Mouse (Mus musculus) urinary bladder, adult 18-20 months (tissue): ENCODE measurements at regions not wholly inside any gene's neighbourhood (a gene's known extent, or its start where the extent isn't known, plus 50 kb on each side); places are given as distances from the start of the nearest gene placed in this dataset.

Experiments
- DNase-seq, 2 experiments: peaks; one replicate each; pipeline ENCODE4 v3.0.0; 2022; ENCODE audit warnings: low spot score in 2 of 2, mixed read lengths in 2 of 2

DNA sequence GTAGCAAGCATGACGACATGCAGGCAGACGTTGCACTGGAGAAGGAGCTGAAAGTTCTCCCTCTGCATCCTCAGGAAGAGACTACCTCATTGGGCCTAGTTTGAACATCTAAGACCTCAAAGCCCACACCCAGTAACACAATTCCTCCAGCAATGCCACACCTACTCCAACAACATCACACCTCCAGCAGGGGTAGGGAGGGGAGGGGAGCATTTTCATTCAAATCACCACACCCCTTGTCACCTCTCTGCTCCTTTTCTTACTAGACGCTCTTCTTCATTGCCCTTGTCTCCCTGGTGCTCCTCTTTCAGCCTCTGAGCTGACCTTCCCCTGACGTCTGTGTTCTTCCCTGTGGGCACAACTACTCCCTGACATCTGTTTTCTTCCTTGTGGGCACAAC lies 81.1 kb upstream of the Irx3 start:
- no peak for DNase-seq

DNA sequence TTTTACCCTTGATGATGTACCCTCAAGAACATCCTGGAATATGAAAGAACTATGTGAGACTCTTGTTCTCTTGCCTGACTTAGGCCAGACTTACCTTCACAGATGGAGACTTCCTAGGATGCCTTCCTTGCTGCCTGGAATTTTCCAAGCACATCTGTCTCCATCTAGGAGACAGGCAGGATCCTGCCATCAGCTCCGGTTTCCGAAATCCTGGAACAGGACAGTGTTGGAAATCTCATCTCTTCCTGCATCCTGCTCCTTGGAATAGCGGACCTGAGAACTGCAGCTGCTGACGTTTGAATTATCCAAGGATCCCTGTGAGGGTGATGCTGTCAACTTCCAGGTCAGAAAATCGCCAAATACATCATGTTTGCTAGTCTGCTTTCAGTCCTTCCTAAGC lies 77.0 kb upstream of the Irx3 start:
- DNase-seq: no peak

DNA sequence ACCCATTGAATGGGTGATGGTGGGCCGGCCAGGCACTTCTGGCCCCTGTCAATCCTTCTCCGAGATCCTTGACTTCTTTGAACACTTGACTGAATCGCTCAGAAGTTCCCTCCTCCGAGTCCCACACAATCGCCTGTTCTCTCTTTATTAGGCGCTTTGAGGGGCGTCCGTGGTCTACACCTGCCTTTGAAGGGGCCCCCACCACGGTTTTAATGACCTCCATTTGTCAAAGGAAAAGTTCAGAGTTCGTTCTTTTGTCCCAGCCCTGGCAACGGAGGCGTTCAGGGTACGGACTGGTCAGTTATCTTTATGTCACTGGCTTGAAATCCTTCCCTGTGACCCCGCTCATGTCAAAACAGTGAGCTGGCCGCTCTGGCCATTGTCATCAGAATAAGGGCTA lies 74.3 kb upstream of the Irx3 start:
- no peak for DNase-seq

DNA sequence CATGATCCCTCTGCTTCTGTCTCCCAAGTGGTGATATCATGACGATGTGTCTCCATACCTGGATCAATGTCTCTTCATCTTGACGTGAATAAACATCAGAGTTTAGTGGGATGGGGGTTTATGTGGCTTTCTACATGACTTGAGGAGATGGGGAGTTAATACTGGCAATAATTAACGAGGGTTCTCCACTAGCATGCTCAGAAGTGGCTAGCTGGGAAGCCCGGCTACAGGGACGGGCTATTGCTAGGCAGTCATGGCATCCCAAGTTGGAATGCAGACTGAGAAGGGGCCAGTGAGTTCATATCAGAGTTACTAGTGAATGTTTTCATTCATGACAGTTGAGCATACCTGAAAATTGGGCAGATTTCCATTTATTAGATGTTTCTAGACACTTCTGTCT lies 71.4 kb upstream of the Irx3 start:
- no peak for DNase-seq

DNA sequence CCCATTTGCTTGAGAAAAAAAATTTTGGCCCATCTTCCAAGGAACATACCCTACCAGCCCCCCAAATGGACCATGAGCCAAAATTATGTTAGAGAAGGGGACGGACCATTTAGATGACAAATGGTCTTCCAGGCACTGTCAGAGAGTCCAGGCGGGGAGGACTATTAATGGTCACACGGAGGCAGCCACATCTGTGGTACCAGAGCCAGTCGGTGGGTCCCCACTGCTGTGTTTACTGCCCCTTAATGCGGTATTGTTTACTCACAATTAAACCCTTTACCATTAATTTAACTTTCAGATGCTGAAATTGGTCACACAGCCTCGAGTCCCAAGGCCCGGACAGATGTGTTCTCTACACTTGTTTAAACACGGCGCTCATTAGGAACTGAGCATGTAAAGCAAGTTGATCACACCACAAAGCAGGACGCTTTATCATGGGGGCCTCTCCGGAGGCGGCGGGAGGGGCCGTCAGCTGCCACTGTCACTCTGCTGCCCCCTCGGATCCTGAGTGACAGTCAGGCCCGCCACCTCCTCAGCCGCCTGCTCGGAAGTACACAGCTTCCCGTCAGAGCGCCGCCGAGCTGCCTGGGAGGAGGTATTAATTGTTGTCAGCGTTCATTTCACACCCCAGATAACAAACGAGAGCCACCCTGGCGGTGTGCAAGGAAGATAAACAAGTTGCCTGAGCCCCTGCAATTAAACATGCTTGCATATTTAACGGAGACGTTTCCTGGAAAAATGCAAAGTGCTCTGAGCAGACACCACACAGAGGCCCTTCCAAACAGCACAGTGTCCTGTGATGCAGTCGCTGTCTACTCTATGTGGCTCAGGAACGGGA lies 70.6 kb upstream of the Irx3 start:
- DNase-seq: no peak

DNA sequence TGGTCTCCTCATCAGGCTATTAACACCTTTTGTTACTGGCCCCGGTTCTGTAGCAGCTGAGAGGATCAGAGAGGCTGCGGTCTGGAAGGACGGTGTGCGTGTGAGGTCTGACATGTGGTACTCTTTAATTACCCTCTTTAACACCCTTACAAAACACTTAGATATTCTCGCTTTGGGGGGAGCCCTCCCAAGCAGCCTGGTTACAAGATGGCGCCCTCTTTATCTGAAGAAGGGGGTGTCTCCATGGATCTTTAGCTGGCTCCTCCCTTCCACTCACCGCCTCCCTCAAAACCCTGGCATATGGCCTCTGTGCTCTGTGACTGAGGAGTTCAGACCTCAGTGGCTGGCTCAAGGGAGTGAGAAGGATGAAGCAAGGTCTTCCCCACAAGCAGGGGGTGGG lies 65.2 kb upstream of the Irx3 start:
- DNase-seq: no peak

DNA sequence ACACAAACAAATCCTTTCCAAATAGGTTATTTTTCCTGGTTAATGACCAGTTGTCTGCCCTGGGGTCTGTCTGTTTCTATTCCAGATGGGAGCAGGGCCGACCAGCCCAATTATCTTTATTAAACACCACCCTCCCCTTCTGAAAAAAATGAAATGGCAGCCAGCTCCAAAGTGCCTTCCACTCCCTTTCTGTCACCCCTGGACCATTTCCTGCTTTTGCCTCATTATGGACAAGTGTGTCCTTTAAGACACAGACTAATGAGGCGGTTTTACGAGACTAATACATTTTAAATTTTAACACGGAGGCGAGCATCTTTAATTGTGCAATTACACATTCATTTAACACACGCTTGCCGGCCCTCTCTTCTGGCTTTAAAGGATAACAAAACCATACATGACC lies 64.2 kb upstream of the Irx3 start:
- DNase-seq: no peak

DNA sequence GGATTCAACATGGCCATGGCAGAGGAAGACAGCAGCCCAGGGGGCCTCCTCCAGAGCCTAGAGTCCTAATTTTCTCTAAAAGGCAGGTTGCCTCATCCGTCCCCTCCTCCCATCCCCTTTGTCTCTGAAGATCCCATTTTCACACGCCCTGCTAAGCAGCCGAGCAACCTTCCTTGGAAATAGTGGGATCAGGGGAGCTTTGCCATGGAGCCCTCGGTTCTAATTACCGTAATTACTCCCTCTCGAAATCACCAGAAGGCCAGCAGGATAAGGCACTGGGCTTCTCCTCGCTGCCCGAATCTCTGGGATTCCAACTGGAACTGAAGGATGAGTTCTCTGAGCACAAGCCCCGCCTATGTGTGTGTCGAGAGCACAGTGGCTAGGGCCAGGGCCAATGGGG lies 63.5 kb upstream of the Irx3 start:
- no peak for DNase-seq

DNA sequence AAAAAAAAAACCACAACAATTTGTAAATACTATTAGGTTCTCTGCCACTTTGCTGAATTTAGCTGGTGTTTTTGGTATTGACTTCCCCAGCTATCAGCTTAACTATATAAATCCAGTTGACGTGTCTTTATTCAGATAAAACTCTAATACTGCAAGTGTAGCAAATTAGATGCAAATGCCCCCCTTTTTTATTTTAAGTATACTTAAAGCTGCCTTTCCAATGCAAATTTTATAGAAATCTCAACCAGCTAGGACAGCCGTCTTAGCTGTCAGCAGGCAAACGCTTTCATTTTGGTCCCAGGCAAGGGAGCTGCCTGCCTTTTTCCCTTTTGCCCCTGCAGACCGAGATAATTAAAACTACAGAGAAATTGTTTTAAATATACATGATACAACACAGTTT lies 61.6 kb upstream of the Irx3 start:
- DNase-seq: no peak

DNA sequence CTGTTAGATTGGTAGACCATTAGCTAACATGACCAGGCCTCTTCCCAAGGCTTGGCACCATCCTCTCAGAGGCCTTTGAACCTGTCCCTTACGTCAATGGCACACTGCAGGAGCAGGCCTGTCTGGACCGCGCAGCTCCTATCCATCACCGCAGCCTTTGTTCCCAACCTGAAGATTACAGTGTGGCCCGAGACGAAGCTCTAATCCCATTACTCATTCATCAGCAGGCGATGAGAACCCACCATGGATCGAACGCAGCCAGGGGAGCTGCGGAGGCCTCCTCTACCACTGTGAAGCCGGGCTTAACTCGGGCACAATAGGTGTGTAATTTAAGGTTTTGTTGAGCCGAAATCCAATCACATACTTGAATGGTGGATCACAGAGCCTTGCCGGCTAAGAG lies 54.0 kb upstream of the Irx3 start:
- no peak for DNase-seq

DNA sequence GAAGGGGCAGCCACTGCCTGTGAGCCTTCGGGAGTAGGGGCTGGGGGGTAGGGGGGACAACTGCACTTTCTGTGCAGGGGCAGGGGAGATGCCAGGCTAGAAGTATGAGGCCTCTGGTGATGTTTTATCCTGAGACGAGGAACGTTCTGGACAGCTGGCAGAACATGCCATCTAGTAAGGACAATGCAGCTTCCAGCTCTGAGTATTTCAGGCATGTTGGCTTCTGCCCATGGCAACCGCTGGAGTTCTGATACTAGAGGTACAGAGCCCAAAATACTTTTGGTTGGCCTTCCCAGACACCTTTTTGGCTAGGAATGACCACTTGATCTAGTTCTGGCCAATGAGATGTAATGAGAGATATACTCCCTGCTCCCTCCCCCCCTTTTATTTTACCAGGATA lies 52.5 kb upstream of the Irx3 start:
- no peak for DNase-seq

DNA sequence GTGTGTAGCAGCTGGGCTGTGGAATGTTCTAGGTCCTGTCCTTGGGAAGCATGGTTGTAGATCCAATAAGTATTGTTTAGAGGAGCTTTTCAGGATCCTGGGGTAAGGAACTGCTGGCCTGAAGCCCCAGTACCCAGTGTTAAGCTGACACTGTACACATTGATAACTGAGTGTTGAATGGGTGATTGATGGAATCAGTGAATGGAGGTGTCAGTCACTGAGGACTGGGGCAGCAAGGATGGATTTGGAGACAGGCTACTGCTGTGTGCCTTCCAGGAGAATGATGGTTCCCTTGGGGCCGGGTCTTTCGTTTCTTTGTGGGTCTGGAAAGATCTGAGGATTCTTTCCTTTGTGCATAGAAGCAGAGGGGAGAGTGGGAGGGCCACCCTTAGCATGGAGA lies 51.9 kb upstream of the Irx3 start:
- no peak for DNase-seq

DNA sequence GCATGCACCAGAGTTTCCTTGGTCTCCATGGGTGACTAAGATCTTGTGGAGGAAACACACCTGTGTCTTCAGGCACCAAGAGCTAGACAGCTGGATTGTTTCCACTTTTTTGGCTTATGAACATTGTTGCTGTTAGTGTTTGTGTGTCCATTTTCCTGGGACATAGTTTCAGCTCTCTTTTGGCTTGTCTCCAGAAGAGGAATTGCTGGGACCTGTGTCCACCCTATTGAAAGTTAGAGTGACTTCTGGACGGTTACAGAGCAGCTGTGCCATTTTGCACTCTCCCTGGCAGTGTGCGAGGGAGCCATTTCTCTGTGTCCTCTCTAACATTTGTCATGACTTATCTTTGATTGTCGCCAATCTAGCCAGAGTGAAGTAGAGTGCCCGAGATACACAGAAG lies 51.5 kb upstream of the Irx3 start:
- no peak for DNase-seq
